Mouse (Mus musculus) v-Abl transformed pro-B cells (cell line): ENCODE results near the gene Il13.

ENCODE experiments used
- in situ Hi-C, 2 experiments: fragments of 400-800 bp; cut with MboI; formaldehyde crosslinking; loops; one replicate each; pipeline ENCODE4 v1.15.1; 2025; ENCODE audit not compliant: unreplicated experiment in 2 of 2

Il13 gene

DNA sequence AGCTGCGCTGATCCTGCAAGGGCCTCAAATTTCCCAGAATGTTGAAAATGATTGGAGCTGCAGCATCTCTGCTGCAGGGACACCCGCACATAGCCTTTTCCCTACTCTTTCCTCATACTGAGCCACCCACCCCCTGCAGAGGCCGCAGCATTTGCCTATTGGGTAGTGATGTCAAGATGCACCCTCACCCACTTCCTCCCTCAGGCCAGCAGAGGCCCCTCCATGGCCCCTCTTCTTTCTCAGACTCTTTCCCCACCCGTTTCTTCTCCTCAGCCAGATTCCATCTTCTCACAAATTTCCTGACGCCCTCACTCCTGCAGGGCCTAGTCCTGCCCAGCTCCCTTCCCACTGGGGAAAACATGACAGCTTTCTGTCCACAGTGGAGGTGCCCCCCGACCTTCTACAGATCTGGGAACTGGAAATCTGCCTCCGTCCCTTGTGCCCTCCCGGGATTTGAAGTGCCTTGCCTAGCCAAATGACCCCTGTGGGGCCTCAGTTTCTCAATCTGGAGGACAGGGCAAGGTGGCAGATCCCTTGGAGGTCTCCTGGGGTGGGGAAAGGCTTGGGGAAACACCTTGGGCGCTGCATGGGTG is 1.2 kb upstream of the Il13 start:
- in situ Hi-C loops: no loop called here

DNA sequence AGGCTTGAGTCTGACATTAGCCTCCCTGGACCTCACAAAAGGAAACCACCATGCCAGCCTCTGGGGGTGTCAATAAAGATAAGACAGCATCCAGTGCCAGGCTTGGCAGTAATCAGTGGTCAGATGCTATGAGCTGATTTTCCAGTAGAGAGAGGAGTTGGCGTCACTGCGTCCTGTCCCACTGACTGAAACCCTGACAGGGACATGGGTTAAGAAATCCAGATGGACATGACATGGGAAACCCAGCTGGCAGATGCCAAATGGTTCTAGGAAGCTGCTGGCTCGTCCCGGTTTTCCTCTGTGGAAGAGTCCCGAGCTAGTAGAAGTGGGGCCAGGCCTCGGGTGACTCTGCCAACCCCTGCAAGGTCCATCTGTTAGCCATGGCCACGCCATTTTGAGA is 858 bp downstream of the Il13 start:
- in situ Hi-C loops: no loop called here

DNA sequence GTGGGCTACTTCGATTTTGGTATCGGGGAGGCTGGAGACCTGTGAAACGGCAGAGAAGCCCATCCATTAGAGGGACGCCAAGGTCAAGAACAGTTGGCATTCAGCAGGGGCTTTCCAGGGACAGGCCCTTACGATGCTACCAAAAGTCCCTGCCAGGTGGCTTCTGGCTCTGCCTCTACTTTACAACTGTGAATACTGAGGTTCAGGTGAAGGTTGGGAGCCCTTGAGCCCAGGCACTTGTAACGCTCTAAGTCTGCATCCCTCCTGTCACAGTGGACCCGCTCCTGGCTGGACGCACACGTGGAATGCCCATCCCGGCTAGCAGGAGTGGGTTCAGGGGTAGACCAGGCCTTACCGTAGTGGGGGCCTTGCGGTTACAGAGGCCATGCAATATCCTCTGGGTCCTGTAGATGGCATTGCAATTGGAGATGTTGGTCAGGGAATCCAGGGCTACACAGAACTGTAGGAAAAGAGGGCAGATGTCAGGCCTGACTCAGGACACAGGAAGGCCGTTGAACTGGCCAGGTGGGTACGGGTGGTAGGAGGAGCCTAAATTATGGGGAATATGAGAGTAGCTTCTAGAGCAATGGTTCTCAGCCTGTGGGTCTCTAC is 2.3 kb downstream of the Il13 start:
- in situ Hi-C loops: no loop called here

DNA sequence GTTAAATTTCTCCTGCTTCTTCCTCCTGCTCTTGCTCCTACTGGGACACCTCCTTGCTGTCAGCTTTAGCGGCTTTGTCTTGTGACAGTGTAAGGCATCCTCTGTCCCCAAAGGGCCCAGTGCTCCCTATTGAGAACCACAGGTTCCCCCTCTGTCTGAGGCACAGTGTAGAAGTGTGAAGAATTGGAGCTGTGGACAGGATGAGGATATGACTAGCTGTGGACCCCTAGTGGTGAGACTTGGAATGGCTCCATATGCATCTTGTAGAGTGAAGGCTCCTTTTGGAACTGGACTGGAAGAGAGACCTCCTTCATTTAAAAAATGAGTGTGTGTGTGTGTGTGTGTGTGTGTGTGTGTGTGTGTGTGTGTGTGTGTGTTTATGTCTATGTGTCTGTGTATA is 6.6 kb downstream of the Il13 start:
- in situ Hi-C loops: loop anchor here (5.0 kb wide), 1 partner anchor 161 kb away; no protein-coding TSS in a partner anchor

DNA sequence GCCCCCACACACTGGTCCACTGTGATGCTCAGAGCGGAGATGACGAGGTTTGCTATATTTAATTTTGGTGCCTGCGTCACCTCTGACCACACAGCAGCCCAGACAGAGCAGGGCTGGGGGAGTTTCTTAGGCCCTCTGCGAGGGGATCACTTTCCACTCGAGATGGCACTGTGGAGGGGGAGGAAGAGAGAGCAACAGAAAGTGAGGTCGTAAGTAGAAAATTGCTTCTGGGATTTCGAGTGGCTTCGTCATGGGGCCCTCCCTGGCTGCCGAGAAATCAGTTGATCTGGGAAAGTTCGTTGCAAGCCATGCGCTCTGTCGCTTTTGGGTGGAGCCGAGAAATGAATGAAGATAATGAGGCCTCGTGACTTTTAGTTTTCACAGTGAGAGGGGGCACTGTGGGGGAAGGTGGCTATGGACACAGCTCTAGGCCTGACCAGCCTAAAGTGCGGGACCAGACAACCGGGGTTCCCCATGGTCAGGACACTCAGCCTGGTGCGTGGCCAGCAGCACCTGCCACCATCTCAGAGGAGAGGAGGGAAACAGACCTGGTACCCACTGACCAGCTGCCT is 7.6 kb downstream of the Il13 start:
- in situ Hi-C loops: loop anchor here (5.0 kb wide), 1 partner anchor 160 kb away; no protein-coding TSS in a partner anchor

DNA sequence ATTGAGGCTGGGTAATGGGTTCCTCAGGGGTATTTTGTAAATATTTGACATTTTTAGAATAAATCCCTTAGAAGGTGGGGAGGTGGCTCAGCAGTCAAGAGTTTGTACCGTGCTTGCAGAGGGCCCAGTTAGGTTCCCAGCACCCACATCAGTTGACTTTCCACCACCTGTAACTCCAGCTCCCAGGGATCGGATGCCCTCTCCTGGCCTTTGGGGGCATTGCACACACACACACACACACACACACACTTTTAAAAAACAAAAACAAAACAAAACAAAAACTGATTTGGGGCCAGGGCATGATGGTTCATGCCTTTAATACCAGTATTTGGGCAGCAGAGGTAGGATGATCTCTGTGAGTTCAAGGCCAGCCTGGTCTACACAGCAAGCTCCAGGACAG is 10.4 kb downstream of the Il13 start:
- in situ Hi-C loops: no loop called here

DNA sequence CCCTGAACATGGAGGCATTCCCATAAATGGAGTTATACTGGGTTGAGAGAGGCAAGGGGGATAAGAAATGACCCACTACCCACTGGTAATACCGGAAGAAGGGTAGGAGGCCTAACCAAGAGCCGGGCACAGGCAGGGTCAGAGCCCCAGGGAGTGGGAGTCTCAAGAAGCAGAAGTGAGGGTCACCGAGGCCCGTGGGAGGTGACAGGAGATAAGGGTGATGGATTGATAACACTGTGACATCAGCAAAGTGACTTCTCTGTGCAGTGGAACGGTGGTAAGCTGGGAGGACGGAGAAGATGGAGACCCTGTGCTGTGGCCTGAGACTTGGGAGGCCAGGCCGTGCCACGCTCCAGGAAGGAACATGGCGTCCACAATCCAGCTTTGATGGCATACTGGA is 10.9 kb downstream of the Il13 start:
- in situ Hi-C loops: no loop called here

DNA sequence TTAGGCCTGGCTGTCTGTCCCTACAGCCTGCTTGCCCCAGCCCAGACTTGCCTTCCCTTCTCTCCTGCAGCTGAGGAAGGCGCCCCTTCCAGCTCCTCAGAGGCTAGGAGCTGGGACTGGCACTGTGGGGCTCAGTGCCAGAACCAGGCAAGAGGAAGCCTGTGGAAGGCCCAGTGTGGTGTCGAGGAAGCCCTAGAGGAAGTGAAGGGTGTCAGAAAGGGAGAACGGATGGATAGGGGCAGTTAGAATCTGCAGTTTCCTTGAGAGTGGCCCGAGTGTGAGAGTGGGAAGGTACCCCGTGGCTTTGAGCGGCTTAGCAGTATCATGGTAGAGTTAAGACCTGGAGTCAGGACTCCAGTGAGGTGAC is 12.1 kb downstream of the Il13 start:
- in situ Hi-C loops: no loop called here

DNA sequence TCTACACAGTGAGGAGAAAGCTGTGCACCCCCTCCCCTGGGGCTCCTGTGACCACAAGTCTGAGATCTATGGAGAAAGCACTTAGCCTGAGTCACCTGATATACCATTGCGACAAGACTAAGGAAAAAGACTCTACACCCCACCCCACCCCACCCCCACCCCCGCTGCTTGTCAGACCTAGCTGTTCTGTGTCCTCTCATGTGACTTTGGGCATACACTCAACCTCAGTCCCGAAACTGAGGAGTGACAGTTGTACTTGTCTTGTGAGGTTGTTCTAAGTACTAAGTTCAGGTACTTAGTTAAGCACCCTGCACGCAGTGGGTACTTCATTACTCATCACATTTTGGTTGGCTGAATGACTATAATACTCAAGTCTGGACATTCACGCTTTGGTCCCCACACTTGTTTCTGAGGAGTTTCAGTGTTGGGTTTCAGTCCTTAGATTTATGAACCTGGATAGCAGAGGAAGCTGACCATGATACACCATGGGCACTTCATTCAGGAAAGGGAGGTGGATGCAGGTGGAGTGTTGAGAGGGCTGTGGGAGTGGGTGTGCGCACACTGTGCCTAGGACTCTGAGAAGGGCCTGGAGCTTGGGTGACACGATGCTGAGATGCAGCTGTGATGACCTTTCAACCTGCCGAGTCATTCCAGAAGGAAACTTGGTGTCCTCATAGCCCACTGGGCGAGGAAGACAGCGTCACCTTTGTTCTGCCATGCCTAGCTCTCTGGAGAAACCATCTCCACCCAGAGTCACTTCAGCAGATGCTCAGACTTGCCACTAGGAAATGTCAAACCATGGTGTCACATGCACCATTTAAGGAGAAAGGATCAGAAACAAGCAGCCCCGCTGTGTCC is 12.7 kb downstream of the Il13 start:
- in situ Hi-C loops: no loop called here

DNA sequence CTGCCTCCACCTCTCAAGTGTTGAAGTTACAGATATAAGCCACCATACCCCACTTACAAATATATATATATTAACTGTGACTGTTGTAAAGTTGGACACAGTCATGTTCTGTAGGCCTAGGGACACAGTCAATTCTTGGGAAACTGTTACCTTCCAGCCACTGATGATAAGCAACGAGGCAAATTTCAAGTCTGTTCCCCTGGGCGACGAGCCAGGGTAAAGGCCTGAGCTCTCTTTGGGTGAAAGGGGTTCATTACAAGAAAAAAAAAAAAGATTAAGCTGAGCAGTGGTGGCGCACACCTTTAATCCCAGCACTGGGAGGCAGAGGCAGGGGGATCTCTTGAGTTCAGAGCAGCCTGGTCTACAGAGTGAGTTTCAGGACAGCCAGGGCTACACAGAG is 14.4 kb downstream of the Il13 start:
- in situ Hi-C loops: no loop called here

DNA sequence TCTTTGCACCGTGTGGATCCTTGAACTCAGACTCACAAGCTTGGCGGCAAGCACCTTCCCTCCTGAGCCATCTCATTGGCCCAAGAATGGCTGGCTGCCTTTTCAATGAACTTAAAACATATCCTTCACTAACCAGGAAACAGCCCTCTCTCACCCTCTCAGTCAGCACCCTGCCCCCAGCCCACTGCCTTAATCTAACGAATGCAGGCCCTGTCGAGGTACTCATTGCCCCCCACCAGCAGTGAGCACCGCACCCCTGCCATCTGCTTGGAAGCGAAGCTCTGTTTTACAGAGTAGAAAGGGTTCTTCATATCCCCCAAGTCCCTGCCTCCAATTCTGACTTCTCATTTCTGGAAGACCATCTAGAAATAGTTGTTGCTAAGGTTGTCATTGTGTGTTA is 15.1 kb downstream of the Il13 start:
- in situ Hi-C loops: no loop called here

DNA sequence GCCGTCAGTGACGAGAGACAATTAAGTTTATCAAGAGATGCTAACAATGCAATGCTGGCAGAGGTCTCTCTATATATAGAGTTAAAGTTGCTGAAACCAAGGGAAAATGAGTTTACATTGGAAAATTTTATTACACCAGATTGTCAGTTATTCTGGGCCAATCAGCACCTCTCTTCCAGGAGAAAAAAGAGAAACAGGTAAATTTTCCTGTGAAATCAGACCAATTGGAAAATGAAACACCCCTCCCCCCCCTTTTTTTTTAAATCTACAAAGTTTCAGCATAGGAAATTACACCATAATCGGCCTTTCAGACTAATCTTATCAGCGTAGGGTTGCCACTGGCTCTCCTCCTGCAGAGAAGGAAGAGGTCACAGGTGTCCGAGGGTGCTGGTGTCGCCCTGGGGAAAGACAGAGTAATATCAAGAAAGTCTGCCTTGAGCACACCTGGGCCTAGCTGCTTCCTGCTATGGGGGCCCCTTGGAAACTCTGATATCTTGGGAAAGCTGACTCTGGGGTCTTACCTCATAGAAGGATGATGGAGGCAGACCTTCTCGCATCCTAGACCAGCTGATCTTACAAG is 15.8 kb downstream of the Il13 start, which contains the start of gene Il4:
Il4 (minus strand) TSS at position 51 of the 580 bp plus-strand sequence.
- in situ Hi-C loops: no loop called here

DNA sequence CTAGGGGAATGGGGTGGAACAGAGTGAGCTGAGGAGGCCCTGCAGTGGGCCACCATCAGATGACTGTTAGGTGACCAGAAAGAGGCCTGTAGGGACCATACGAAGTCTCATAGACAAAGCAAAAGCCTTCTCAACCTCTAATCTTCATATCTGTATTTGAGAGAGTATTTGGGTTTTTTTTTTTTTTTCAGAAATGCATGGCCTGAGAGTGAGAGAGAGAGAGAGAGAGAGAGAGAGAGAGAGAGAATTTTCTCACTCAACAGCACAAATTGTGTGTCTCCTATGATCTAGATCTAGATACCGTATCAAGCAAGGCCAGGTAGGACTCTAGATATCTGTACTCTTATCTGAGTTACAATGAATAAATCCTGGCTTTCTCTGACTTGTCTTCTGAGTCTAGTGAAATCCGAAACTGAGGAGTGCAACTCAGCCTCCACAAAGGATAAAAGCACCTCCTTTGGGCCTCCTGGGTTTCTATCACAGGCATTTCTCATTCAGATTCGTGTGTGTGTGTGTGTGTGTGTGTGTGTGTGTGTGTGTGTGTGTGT is 16.9 kb downstream of the Il13 start:
- in situ Hi-C loops: no loop called here

DNA sequence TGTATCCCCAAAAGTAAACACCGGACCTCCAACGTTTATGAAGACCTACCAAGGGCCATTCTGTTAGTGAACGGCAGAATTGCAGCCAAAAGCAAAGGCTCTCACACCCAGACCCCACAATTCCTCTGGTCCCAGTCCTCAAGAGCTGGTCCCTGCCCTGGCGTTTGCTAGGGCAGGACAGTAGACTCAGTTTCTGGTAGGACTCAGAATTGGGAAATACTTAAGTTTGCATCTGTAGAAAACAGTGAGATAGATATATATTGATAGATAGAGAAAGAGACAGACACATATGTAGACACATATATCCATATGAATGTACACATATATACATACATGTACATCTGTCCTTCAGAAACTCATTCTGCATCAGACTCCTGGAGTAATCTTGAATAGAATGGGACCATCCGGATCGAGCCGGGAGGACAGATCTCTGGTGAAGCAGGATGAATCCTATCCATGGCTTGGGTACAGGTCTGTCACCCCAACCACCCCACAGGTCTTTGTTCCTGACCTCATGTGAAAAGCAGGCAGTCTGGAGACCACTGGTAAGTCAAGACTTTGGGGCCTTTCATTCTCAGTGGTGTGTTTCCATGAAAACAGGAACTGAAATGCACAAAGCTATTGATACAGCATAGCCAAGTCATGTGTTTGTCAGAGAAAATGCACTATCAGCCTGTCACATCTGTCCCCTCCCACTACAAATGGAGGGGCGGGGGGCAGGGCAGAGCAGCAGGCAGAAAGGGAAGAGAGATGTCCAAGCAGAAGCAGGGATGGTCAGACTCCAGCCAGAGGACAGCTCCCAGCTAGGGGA is 17.5 kb downstream of the Il13 start:
- in situ Hi-C loops: no loop called here

DNA sequence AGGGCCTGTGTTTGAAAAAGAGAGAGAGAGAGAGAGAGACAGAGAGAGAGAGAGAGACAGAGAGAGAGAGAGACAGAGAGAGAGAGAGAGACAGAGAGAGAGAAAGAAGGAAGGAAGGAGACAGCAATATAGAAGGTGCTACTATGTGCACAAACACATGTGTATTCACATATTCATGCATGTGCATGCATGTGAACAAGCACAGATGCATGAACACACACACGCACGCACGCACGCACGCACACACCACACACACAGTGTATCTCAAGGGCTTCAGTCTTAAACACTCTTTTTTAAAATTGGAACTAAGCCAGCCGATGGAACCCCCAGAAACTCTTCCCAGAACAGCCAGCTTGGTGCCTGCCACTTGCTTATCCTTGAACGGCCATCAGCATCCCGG is 18.9 kb downstream of the Il13 start:
- in situ Hi-C loops: no loop called here

DNA sequence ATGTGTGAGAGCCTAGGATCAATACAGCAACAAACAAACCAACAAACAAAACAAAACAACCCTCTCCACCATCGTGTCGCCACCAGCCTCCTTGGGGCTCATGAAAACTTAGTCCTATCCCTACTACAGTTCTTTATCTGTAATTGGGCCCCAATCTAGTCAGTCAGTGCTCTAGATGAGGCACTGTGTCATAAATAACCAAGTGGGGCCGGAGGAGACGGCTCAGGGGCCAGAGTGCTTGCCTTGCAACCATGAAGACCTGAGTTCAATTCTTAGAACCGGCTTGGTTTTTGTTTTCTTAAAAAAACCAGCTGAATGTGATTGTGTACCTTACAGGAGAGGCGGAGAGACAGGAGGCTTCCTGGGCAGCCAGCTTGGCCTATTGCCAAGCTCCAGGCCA is 19.3 kb downstream of the Il13 start:
- in situ Hi-C loops: no loop called here

DNA sequence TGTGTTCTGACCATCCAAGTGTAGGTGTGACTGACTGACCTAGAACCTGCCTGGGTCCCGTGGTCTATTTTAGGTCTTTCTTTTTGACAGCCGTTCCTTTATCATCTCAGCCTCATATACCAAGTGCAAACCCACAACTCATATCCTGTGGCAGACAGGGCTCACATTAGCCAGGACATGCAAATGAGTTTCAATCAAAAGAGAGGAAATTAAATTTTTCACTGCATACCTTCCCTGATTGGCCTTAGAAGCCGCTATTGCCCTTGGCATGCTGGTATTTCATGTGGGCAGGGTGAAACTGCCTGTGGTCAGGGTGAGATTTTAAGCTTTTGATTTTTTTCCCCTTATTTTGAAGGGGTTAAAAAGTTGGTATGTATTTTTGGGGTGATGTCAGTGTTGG is 24.8 kb downstream of the Il13 start:
- in situ Hi-C loops: no loop called here

DNA sequence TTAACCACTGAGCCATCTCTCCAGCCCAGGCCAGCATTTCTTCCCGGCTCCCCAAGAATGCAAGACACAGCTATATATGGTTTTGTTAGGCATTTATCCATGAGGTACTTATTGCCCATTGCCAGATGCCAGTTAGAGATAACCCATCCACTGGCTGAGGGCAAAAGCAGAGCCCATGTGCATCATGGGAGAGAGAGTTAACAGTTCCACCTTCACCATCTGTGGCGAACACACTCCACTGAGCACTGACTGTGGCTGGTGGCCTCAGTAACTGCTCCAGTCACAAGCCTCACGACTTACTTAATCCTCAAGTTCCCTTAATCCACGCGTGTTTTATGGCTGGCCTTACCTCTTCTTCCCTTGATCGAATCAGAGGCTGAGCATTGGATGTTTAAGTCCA is 25.3 kb downstream of the Il13 start:
- in situ Hi-C loops: no loop called here

DNA sequence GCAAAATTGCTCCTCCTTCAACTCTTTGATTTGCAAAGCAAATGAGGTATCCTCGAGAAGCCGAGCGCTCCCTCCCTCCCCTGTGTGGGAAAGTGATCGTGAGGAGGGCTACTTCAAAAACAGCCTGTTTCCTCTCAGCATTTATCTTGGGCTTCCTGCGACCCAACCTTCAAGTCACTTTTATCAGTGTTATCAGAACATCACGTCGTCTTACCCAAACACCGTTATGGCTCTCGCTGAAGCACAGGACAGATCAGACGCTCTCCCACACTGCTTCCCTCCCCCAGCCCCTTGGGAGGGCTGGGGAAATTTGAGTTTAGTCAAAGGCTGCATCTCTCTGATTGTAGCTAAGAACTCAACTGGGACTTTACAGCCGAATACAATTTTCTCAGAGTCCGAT is 28.9 kb downstream of the Il13 start:
- in situ Hi-C loops: no loop called here

DNA sequence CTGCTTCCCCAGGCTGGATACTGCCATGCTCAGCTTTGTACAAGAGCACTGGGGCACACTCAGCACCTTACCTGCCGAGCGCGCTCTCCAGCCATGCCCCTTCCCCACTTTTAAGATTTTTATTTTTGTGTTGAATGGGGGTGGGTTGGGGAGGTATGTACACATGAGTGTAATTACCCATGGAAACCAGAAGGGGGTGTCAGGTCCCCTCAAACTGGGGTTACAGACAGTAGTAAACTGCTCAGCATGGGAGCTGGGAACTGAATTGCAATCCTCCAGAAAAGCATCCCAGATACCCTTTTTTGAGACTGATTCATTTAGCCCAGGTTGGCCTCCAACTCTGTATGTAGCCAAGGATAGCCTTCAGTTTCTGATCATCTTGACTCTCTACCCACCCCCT is 29.5 kb downstream of the Il13 start:
- in situ Hi-C loops: no loop called here
